Mouse (Mus musculus): Measurements from ENCODE around the gene Itga9. TPM values are rescaled to one million over a fixed set of nuclear protein-coding genes. Genes with fewer than 3 reads are reported as not detected.

The Itga9 gene
- polyA plus RNA-seq, 1 experiment from 2014 or later: 0.74 TPM

GRCm38 (mm10) chr9:118717436-118717835, 110.9 kb downstream of the Itga9 start:
- Histone ChIP-seq H3K36me3 (ENCODE audit: control insufficient read depth, insufficient read depth, low read length) (no peaks in the 10 kb centered on the region), H3K4me3 (ENCODE audit: low read length) (no peak overlapping the region), H3K4me2 (ENCODE audit: low read length) (no peak overlapping the region), H3K27me3 (replicated peaks; ENCODE audit: control insufficient read depth, insufficient read depth, low read length) (no peaks in the 10 kb centered on the region), H3K9ac (ENCODE audit: low read depth, low read length) (no peak overlapping the region), H3K9me3 (ENCODE audit: control insufficient read depth, low read length) (no peaks in the 10 kb centered on the region), H3K27ac (ENCODE audit: low read depth, low read length) (no peak overlapping the region), H3K4me1 (ENCODE audit: control insufficient read depth, insufficient read depth, low read depth, low read length) (no peaks in the 10 kb centered on the region)
- whole genome bisulfite sequencing: 49% methylated on average over 3 of the region's 3 CpGs
- ATAC-seq: no peak

- no peak overlapping the region for H3K27ac ChIP-seq (ENCODE audit: low read depth, low read length)
- WGBS: 93% methylated on average over 2 of the region's 2 CpGs
- H3K4me2 ChIP-seq (ENCODE audit: low read length): no peak overlapping the region
- no peaks in the 10 kb centered on the region for H3K36me3 ChIP-seq (ENCODE audit: control insufficient read depth, insufficient read depth, low read length)
- no peak overlapping the region for H3K9ac ChIP-seq (ENCODE audit: low read depth, low read length)
- H3K27me3 ChIP-seq (replicated peaks; ENCODE audit: control insufficient read depth, insufficient read depth, low read length): no peaks in the 10 kb centered on the region
- no peaks in the 10 kb centered on the region for H3K4me1 ChIP-seq (ENCODE audit: control insufficient read depth, insufficient read depth, low read depth, low read length)
- H3K4me3 ChIP-seq (ENCODE audit: low read length): no peak overlapping the region
- H3K9me3 ChIP-seq (ENCODE audit: control insufficient read depth, low read length): no peaks in the 10 kb centered on the region
- ATAC-seq: no peak
Observed at GRCm38 (mm10) chr9:118718511-118718910, 112.0 kb downstream of the Itga9 start.

GRCm38 (mm10) chr9:118721056-118721455, 114.6 kb downstream of the Itga9 start:
- ATAC-seq: no peak
- Histone ChIP-seq H3K4me2 (ENCODE audit: low read length) (no peak overlapping the region), H3K27ac (ENCODE audit: low read depth, low read length) (no peak overlapping the region), H3K27me3 (replicated peaks; ENCODE audit: control insufficient read depth, insufficient read depth, low read length) (no peaks in the 10 kb centered on the region), H3K9ac (ENCODE audit: low read depth, low read length) (no peak overlapping the region), H3K4me1 (ENCODE audit: control insufficient read depth, insufficient read depth, low read depth, low read length) (no peaks in the 10 kb centered on the region), H3K4me3 (ENCODE audit: low read length) (no peak overlapping the region), H3K9me3 (ENCODE audit: control insufficient read depth, low read length) (no peaks in the 10 kb centered on the region), H3K36me3 (ENCODE audit: control insufficient read depth, insufficient read depth, low read length) (no peaks in the 10 kb centered on the region)
- WGBS: 91% methylated on average over 6 of the region's 6 CpGs

- H3K9ac ChIP-seq (ENCODE audit: low read depth, low read length): no peak overlapping the region
- no peak for ATAC-seq
- no peaks in the 10 kb centered on the region for H3K36me3 ChIP-seq (ENCODE audit: control insufficient read depth, insufficient read depth, low read length)
- H3K9me3 ChIP-seq (ENCODE audit: control insufficient read depth, low read length): no peaks in the 10 kb centered on the region
- H3K4me3 ChIP-seq (ENCODE audit: low read length): no peak overlapping the region
- no peaks in the 10 kb centered on the region for H3K4me1 ChIP-seq (ENCODE audit: control insufficient read depth, insufficient read depth, low read depth, low read length)
- no peaks in the 10 kb centered on the region for H3K27me3 ChIP-seq (replicated peaks; ENCODE audit: control insufficient read depth, insufficient read depth, low read length)
- H3K27ac ChIP-seq (ENCODE audit: low read depth, low read length): no peak overlapping the region
- 90% methylated on average over 2 of the region's 2 CpGs for WGBS
- no peak overlapping the region for H3K4me2 ChIP-seq (ENCODE audit: low read length)
Observed at GRCm38 (mm10) chr9:118722789-118723325, 116.4 kb downstream of the Itga9 start.

- no peaks in the 10 kb centered on the region for H3K27me3 ChIP-seq (replicated peaks; ENCODE audit: control insufficient read depth, insufficient read depth, low read length)
- H3K9me3 ChIP-seq (ENCODE audit: control insufficient read depth, low read length): no peaks in the 10 kb centered on the region
- no peaks in the 10 kb centered on the region for H3K4me1 ChIP-seq (ENCODE audit: control insufficient read depth, insufficient read depth, low read depth, low read length)
- no peak overlapping the region for H3K9ac ChIP-seq (ENCODE audit: low read depth, low read length)
- H3K36me3 ChIP-seq (ENCODE audit: control insufficient read depth, insufficient read depth, low read length): no peaks in the 10 kb centered on the region
- H3K4me3 ChIP-seq (ENCODE audit: low read length): no peak overlapping the region
- no peak for ATAC-seq
- 86% methylated on average over 9 of the region's 9 CpGs for WGBS
- H3K27ac ChIP-seq (ENCODE audit: low read depth, low read length): no peak overlapping the region
- H3K4me2 ChIP-seq (ENCODE audit: low read length): no peak overlapping the region
Observed at GRCm38 (mm10) chr9:118725128-118725527, 118.6 kb downstream of the Itga9 start.

GRCm38 (mm10) chr9:118726550-118726949, 120.1 kb downstream of the Itga9 start:
- no peak overlapping the region for H3K9ac ChIP-seq (ENCODE audit: low read depth, low read length)
- no peak for ATAC-seq
- no peaks in the 10 kb centered on the region for H3K9me3 ChIP-seq (ENCODE audit: control insufficient read depth, low read length)
- no peak overlapping the region for H3K27ac ChIP-seq (ENCODE audit: low read depth, low read length)
- no peak overlapping the region for H3K4me2 ChIP-seq (ENCODE audit: low read length)
- H3K4me3 ChIP-seq (ENCODE audit: low read length): no peak overlapping the region
- no peaks in the 10 kb centered on the region for H3K4me1 ChIP-seq (ENCODE audit: control insufficient read depth, insufficient read depth, low read depth, low read length)
- H3K36me3 ChIP-seq (ENCODE audit: control insufficient read depth, insufficient read depth, low read length): no peaks in the 10 kb centered on the region
- WGBS: 97% methylated on average over 4 of the region's 4 CpGs
- no peaks in the 10 kb centered on the region for H3K27me3 ChIP-seq (replicated peaks; ENCODE audit: control insufficient read depth, insufficient read depth, low read length)

GRCm38 (mm10) chr9:118728296-118728695, 121.8 kb downstream of the Itga9 start:
- Histone ChIP-seq H3K4me2 (ENCODE audit: low read length) (no peak overlapping the region), H3K27ac (ENCODE audit: low read depth, low read length) (no peak overlapping the region), H3K27me3 (replicated peaks; ENCODE audit: control insufficient read depth, insufficient read depth, low read length) (no peaks in the 10 kb centered on the region), H3K9me3 (ENCODE audit: control insufficient read depth, low read length) (no peaks in the 10 kb centered on the region), H3K9ac (ENCODE audit: low read depth, low read length) (no peak overlapping the region), H3K4me1 (ENCODE audit: control insufficient read depth, insufficient read depth, low read depth, low read length) (no peaks in the 10 kb centered on the region), H3K36me3 (ENCODE audit: control insufficient read depth, insufficient read depth, low read length) (no peaks in the 10 kb centered on the region), H3K4me3 (ENCODE audit: low read length) (no peak overlapping the region)
- 84% methylated on average over 6 of the region's 6 CpGs for WGBS
- no peak for ATAC-seq

- Histone ChIP-seq H3K36me3 (ENCODE audit: control insufficient read depth, insufficient read depth, low read length) (no peaks in the 10 kb centered on the region), H3K27me3 (replicated peaks; ENCODE audit: control insufficient read depth, insufficient read depth, low read length) (no peaks in the 10 kb centered on the region), H3K9ac (ENCODE audit: low read depth, low read length) (no peak overlapping the region), H3K4me1 (ENCODE audit: control insufficient read depth, insufficient read depth, low read depth, low read length) (no peaks in the 10 kb centered on the region), H3K4me2 (ENCODE audit: low read length) (no peak overlapping the region), H3K27ac (ENCODE audit: low read depth, low read length) (no peak overlapping the region), H3K9me3 (ENCODE audit: control insufficient read depth, low read length) (no peaks in the 10 kb centered on the region), H3K4me3 (ENCODE audit: low read length) (no peak overlapping the region)
- ATAC-seq: no peak
- WGBS: 89% methylated on average over 5 of the region's 5 CpGs
Observed at GRCm38 (mm10) chr9:118728987-118729386, 122.5 kb downstream of the Itga9 start.

- Histone ChIP-seq H3K4me3 (ENCODE audit: low read length) (no peak overlapping the region), H3K4me1 (ENCODE audit: control insufficient read depth, insufficient read depth, low read depth, low read length) (no peaks in the 10 kb centered on the region), H3K36me3 (ENCODE audit: control insufficient read depth, insufficient read depth, low read length) (no peaks in the 10 kb centered on the region), H3K9ac (ENCODE audit: low read depth, low read length) (no peak overlapping the region), H3K27me3 (replicated peaks; ENCODE audit: control insufficient read depth, insufficient read depth, low read length) (no peaks in the 10 kb centered on the region), H3K4me2 (ENCODE audit: low read length) (no peak overlapping the region), H3K27ac (ENCODE audit: low read depth, low read length) (no peak overlapping the region), H3K9me3 (ENCODE audit: control insufficient read depth, low read length) (no peaks in the 10 kb centered on the region)
- ATAC-seq: no peak
- WGBS: 71% methylated on average over 8 of the region's 8 CpGs
Observed at GRCm38 (mm10) chr9:118730172-118730571, 123.7 kb downstream of the Itga9 start.

- H3K27ac ChIP-seq (ENCODE audit: low read depth, low read length): no peak overlapping the region
- H3K4me2 ChIP-seq (ENCODE audit: low read length): no peak overlapping the region
- H3K4me1 ChIP-seq (ENCODE audit: control insufficient read depth, insufficient read depth, low read depth, low read length): no peaks in the 10 kb centered on the region
- H3K36me3 ChIP-seq (ENCODE audit: control insufficient read depth, insufficient read depth, low read length): no peaks in the 10 kb centered on the region
- 49% methylated on average over 5 of the region's 5 CpGs for WGBS
- no peak overlapping the region for H3K4me3 ChIP-seq (ENCODE audit: low read length)
- ATAC-seq: no peak
- H3K9ac ChIP-seq (ENCODE audit: low read depth, low read length): no peak overlapping the region
- H3K27me3 ChIP-seq (replicated peaks; ENCODE audit: control insufficient read depth, insufficient read depth, low read length): no peaks in the 10 kb centered on the region
- H3K9me3 ChIP-seq (ENCODE audit: control insufficient read depth, low read length): no peaks in the 10 kb centered on the region
Observed at GRCm38 (mm10) chr9:118730871-118731390, 124.4 kb downstream of the Itga9 start.
